Mouse (Mus musculus) hindbrain, postnatal 0 days (tissue): ENCODE data around the gene Nek8. TPM values are rescaled to one million over a fixed set of nuclear protein-coding genes. Genes with fewer than 3 reads are reported as not detected.
A peak's percentile ranks its signal among the peaks of the same experiment; 100 is the strongest.

Experiments used
- ATAC-seq: fragments of 200-750 bp; cut with Nextera tagmentation; 2 replicates; pipeline ENCODE4 v1.8.0; 2017; ENCODE audit warnings: mild to moderate bottlenecking, moderate TSS enrichment, moderate library complexity
- DNase-seq: peaks from one replicate; pipeline ENCODE4 v3.0.0-alpha.2; 2015; ENCODE audit warnings: low spot score
- H3K27ac ChIP-seq: fragments of 300-500 bp; sonication (generic); 2 replicates; pipeline ENCODE4 v1.5.1; 2014; ENCODE audit warnings: mild to moderate bottlenecking
- H3K27me3 ChIP-seq: fragments of 300-500 bp; sonication (generic); 2 replicates; pipeline ENCODE4 v1.6.1; 2014; ENCODE audit warnings: low read length, mixed read lengths; ENCODE audit not compliant: insufficient read depth
- H3K36me3 ChIP-seq: fragments of 300-500 bp; sonication (generic); 2 replicates; pipeline ENCODE4 v1.6.1; 2014; ENCODE audit warnings: low read length, mixed read lengths; ENCODE audit not compliant: insufficient read depth
- H3K4me1 ChIP-seq: fragments of 300-500 bp; sonication (generic); 2 replicates; pipeline ENCODE4 v1.6.1; 2014; ENCODE audit warnings: antibody characterized with exemption, low read length, mixed read lengths; ENCODE audit not compliant: insufficient read depth
- H3K4me2 ChIP-seq: fragments of 300-500 bp; sonication (generic); 2 replicates; pipeline ENCODE4 v1.6.1; 2014; ENCODE audit warnings: low read depth, mild to moderate bottlenecking, low read length, moderate library complexity, mixed read lengths
- H3K4me3 ChIP-seq: fragments of 300-500 bp; sonication (generic); 2 replicates; pipeline ENCODE4 v1.5.1; 2014; ENCODE audit warnings: low read length
- H3K9ac ChIP-seq: fragments of 300-500 bp; sonication (generic); replicated peaks from 2 replicates; pipeline ENCODE4 v1.6.1; 2014; ENCODE audit warnings: mild to moderate bottlenecking, low read length, moderate library complexity, mixed read lengths
- H3K9me3 ChIP-seq: fragments of 300-500 bp; sonication (generic); 2 replicates; pipeline ENCODE4 v1.6.1; 2016; ENCODE audit warnings: low read length, mixed read lengths
- CTCF ChIP-seq: IDR thresholded peaks from 2 replicates; pipeline ENCODE4 v1.5.1; 2016; ENCODE audit warnings: antibody characterized with exemption, control low read depth, low read depth
- WGBS: fragments of 180-500 bp; shearing (Covaris S2); extraction: QIAGEN DNeasy Blood & Tissue Kit; methylation state at CpG from one replicate; pipeline ENCODE4 v1.1.7; 2014; 5-methylcytosine and 5-hydroxymethylcytosine counted together
- polyA plus RNA-seq: library from polyadenylated mRNA; unstranded; fragments of >200 nt; fragmentation: Nextera tagmentation; extraction: Ambion mirVana; gene quantifications from 2 replicates; pipeline ENCODE4 v1.2.1, GENCODE M21; 2015
- total RNA-seq: library from RNA; depleted of rRNA; stranded (reverse); fragments of >200 nt; gene quantifications from 2 replicates; pipeline ENCODE4 v1.2.3, GENCODE M21; 2014

Gene Nek8
- total and polyA plus RNA-seq, 2 experiments from 2014 or later, result 7.3 to 11.8 TPM

GRCm38 (mm10) chr11:78166640-78167039 lies 9.8 kb downstream of the Nek8 start:
- H3K27ac ChIP-seq, result peak overlapping the region; percentile 98; the same call in 1 of the 2 replicates
- no peak for TF ChIP-seq CTCF

DNA sequence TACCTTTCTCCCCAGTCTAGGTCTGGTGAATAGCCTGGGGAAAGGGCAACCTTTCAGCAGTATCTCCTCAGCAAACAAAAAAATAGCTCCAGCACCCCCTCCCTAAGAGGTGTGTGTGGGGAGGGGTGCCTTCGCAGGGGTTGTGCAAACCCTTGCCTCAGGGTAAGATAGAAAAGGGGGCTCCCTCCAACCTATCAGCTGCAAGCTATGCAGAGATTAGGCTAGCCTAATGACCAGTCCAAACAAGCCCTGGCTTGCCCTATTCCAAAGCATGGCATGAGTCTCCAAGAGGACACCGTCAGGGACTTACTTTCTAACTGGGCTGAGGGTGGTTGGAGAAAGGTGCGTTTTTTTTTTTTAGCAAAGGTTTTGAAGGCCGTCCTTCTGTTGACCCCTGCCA lies 10.3 kb downstream of the Nek8 start:
- no peak for TF ChIP-seq CTCF
- H3K4me3 ChIP-seq, result peak overlapping the region; percentile 98
- DNase-seq, result no peak
- ATAC-seq, result no peak
- H3K27ac ChIP-seq, result peak overlapping the region; percentile 98
- H3K4me1 ChIP-seq, result peaks cover 19% of the 10 kb centered on the region
- peak overlapping the region; percentile 100 for H3K9ac ChIP-seq
- H3K36me3 ChIP-seq, result peaks cover under 1% of the 10 kb centered on the region; the same call in 1 of the 2 replicates
- no peaks in the 10 kb centered on the region for H3K9me3 ChIP-seq
- 55% methylated on average over 4 of the region's 4 CpGs for WGBS
- H3K27me3 ChIP-seq, result no peaks in the 10 kb centered on the region
- peak overlapping the region; percentile 82 for H3K4me2 ChIP-seq

More at GRCm38 (mm10) chr11:78166640-78167039, 9.8 kb downstream of the Nek8 start:
- Histone ChIP-seq H3K36me3 (no peaks in the 10 kb centered on the region), H3K4me3 (no peak overlapping the region), H3K9ac (no peak overlapping the region), H3K9me3 (no peaks in the 10 kb centered on the region), H3K27me3 (no peaks in the 10 kb centered on the region), H3K4me1 (peaks cover 19% of the 10 kb centered on the region), H3K4me2 (no peak overlapping the region)
- 79% methylated on average over 6 of the region's 6 CpGs for WGBS
- DNase-seq (no peak), ATAC-seq (no peak)

DNA sequence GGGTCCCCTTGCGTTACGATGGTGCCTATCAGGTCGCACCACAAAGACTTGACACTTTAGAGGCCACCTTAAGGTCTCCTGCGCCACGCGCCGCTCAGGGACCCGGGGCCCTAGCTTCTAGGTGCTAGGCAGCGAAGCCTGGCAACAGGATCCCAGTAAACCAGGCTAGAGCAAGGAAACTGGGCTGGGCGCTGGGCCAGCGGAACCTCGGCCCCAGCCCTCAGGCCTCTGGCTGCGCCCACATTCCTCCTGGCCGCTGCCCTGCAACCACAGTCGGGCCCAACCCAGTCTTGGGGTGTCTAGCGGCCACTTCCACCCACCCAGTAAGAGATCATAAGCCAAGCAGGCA lies 10.7 kb downstream of the Nek8 start:
- Histone ChIP-seq H3K9ac (peak overlapping the region; percentile 100), H3K27me3 (no peaks in the 10 kb centered on the region), H3K4me3 (peak overlapping the region; percentile 98), H3K27ac (peak overlapping the region; percentile 98), H3K4me1 (peaks cover 19% of the 10 kb centered on the region), H3K9me3 (no peaks in the 10 kb centered on the region), H3K4me2 (peak overlapping the region; percentile 82), H3K36me3 (peaks cover 5% of the 10 kb centered on the region)
- TF ChIP-seq CTCF, result no peak
- WGBS, result 2% methylated on average over 16 of the region's 16 CpGs
- ATAC-seq, result peak; percentile 25
- peak; percentile 67 for DNase-seq

- under 1% methylated on average over 75 of the region's 78 CpGs for WGBS
- H3K4me2 ChIP-seq, result peak within 1 kb of the TSS; percentile 82
- peak within 1 kb of the TSS; percentile 100 for H3K9ac ChIP-seq
- H3K4me3 ChIP-seq, result peak within 1 kb of the TSS; percentile 98
- H3K9me3 ChIP-seq, result no peaks in the 10 kb centered on the region
- no peaks in the 10 kb centered on the region for H3K27me3 ChIP-seq
- peak within 1 kb of the TSS; percentile 98 for H3K27ac ChIP-seq
- peaks cover 19% of the 10 kb centered on the region for H3K4me1 ChIP-seq
- peak; percentile 94 for DNase-seq
- peak; percentile 87 for ATAC-seq
- H3K36me3 ChIP-seq, result peaks cover 11% of the 10 kb centered on the region
- no peak for TF ChIP-seq CTCF
Observed at GRCm38 (mm10) chr11:78164924-78165760, 11.3 kb downstream of the Nek8 start, which contains the start of gene Traf4. Gene Traf4 (minus strand): TSS chr11:78165589.

DNA sequence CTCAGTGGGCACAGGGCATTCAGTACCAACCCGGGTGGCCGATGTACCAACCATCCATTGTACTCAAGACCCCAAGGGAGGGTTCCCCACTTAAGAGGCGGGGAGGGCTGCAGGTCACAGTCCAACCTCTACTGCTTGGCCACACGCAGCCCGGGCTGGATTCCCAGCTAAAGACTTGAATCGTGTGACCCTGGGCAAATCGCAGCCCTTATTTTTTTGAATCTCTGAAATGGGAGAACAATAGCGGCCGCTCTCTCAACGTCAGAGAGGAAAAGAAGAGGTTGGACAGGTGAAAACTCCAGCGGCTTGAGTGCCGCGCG lies 11.9 kb downstream of the Nek8 start:
- Histone ChIP-seq H3K4me1 (peaks cover 19% of the 10 kb centered on the region), H3K4me3 (peak overlapping the region; percentile 98), H3K9me3 (no peaks in the 10 kb centered on the region), H3K4me2 (peak overlapping the region; percentile 82), H3K9ac (peak overlapping the region; percentile 100), H3K36me3 (peaks cover 17% of the 10 kb centered on the region), H3K27ac (peak overlapping the region; percentile 98), H3K27me3 (no peaks in the 10 kb centered on the region)
- under 1% methylated on average over 14 of the region's 14 CpGs for WGBS
- no peak for TF ChIP-seq CTCF
- DNase-seq, result no peak
- ATAC-seq, result 0 out of 2 replicates have a peak, but pooled peaks have one; percentile 0

- DNase-seq (peak; percentile 71), ATAC-seq (peak; percentile 49; the same call in 1 of the 2 replicates)
- H3K4me1 ChIP-seq, result peaks cover 19% of the 10 kb centered on the region
- H3K9me3 ChIP-seq, result no peaks in the 10 kb centered on the region
- H3K27me3 ChIP-seq, result no peaks in the 10 kb centered on the region
- peaks cover 18% of the 10 kb centered on the region for H3K36me3 ChIP-seq
- H3K4me2 ChIP-seq, result peak overlapping the region; percentile 82
- WGBS, result under 1% methylated on average over 22 of the region's 22 CpGs
- H3K4me3 ChIP-seq, result peak overlapping the region; percentile 98
- TF ChIP-seq CTCF, result no peak
- peak overlapping the region; percentile 98 for H3K27ac ChIP-seq
- peak overlapping the region; percentile 100 for H3K9ac ChIP-seq
Observed at GRCm38 (mm10) chr11:78163681-78164603, 12.5 kb downstream of the Nek8 start.
